Mouse (Mus musculus): ENCODE data around the gene Sgcb. TPM values are rescaled to one million over a fixed set of nuclear protein-coding genes. Genes with fewer than 3 reads are reported as not detected.

Sgcb gene
- polyA plus RNA-seq, 1 experiment = 3.0 TPM

GRCm38 (mm10) chr5:73637337-73638107, 10.1 kb downstream of the Sgcb start:
- no peak for DNase-seq (ENCODE audit: low read depth, low spot score)
- WGBS = 45% methylated on average over 8 of the region's 8 CpGs

GRCm38 (mm10) chr5:73633141-73633540, 14.4 kb downstream of the Sgcb start:
- no peak for DNase-seq (ENCODE audit: low read depth, low spot score)
- WGBS = 62% methylated on average over 8 of the region's 8 CpGs

- DNase-seq (ENCODE audit: low read depth, low spot score) = no peak
- WGBS = 64% methylated on average over 8 of the region's 8 CpGs
These were observed 15.3 kb downstream of the Sgcb start, which contains the start of gene Lrrc66 for GRCm38 (mm10) chr5:73632291-73632690. TSS of gene Lrrc66 (minus strand) at chr5:73632526.

GRCm38 (mm10) chr5:73631001-73631558, 16.5 kb downstream of the Sgcb start:
- 65% methylated on average over 10 of the region's 10 CpGs for WGBS

DNA sequence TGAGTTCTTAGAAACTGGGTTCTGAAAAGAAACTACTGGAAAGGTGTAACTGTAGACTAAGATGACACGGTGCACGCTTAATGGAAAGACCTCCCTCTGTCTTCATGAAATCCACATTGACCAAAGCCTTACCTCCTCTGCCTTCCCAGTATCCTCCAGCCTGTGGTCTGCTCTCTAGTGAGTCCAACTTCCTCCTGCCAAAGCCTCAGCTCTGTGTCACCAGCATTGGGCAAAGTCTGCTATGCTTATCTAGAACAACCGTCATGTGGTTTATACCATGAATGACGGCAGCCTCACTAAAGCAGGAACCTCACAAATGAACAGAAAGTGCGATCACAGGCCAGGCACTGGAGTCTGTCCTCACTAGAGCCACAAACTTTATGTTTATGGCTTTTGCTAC, 17.4 kb downstream of the Sgcb start:
- DNase-seq (ENCODE audit: low read depth, low spot score) = peak; percentile 91

More at GRCm38 (mm10) chr5:73631001-73631558, 16.5 kb downstream of the Sgcb start:
- no peak for DNase-seq (ENCODE audit: low read depth, low spot score)

GRCm38 (mm10) chr5:73627991-73628390, 19.6 kb downstream of the Sgcb start:
- 85% methylated on average over 15 of the region's 15 CpGs for WGBS
- no peak for DNase-seq (ENCODE audit: low read depth, low spot score)

More for the DNA sequence above, 17.4 kb downstream of the Sgcb start:
- WGBS = 23% methylated on average over 5 of the region's 5 CpGs

DNA sequence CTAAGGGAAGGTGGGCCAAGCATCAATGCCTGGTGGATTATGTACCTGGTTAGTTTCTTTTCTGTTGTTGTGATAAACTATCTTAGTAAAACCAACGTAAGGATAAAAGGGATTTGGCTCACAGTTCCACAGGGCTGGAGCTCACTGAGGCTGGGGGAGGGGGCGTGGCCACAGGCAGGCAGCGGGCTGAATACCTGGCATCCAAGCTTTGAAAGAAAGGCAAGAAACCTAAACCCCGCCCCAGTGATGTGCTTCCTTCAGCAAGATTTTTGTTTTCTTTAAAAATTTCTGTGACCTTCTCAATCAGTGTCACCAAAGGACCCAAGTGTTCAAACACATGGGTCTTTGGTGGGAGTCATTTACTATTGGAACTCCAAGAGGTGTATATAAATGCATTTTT, 20.0 kb downstream of the Sgcb start:
- DNase-seq (ENCODE audit: low read depth, low spot score) = no peak
- 54% methylated on average over 4 of the region's 4 CpGs for WGBS

DNA sequence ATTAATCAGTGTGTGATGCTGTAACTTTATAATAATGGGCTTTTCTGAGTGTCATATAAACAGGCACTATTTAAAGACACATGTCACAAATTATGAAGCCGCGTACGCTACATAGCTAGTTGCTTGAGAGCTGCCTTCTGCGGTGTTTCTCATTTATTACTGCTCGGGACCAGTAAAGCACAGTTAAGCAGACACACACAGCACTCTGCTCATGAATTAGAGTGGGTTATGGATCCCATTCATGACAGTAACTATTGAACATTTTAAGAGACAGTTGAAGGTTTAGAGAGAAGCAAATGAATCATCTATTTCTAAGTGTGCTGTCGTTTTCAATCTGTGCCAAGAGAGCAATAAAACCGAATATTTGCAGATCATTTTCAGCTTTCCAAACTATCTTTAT, 20.7 kb downstream of the Sgcb start:
- no peak for DNase-seq (ENCODE audit: low read depth, low spot score)
- WGBS = 45% methylated on average over 7 of the region's 7 CpGs

DNA sequence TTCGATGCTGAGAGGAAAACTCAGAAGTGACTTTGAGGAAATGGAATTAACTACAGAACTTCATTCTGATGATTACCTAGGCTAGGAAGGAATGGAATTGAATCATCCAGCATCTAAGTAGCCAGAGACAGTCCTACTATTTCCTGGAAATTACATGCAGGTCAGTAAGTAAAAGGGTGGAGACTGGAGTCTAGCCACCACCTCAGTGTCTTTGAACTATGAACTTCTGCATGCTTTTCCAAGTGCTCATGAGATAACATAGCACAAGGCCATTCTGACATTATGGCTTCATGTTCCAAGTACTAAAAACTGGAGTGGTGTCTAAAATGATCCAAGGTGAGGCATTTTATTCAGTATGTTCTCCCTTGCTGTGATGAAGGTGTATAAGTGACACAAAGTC, 22.1 kb downstream of the Sgcb start:
- WGBS = 20% methylated on average over 1 of the region's 1 CpGs
- no peak for DNase-seq (ENCODE audit: low read depth, low spot score)

GRCm38 (mm10) chr5:73618969-73619368, 28.6 kb downstream of the Sgcb start:
- no peak for DNase-seq (ENCODE audit: low read depth, low spot score)
- 47% methylated on average over 1 of the region's 1 CpGs for WGBS

DNA sequence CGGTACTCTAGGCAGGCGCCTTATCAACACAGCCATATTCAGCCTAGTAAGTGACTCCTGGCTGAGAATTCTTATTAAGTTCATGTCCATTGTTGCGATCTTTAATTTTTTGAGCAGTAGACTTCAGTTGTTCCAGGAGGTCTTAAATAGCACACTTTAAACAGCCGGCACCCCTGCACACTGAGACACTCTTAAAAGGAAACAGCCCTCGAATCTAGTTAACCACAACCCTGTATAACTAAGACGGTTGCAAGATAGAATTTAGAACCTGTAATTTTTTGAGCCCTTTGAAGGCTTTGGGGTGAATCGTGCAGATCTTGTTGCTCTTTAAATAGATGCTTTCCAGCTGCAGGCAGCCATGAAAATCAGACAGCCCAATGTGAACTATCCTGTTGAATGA, 32.4 kb downstream of the Sgcb start:
- no peak for DNase-seq (ENCODE audit: low read depth, low spot score)
- 72% methylated on average over 7 of the region's 7 CpGs for WGBS

- WGBS = 72% methylated on average over 8 of the region's 8 CpGs
- no peak for DNase-seq (ENCODE audit: low read depth, low spot score)
These were observed 34.3 kb downstream of the Sgcb start for GRCm38 (mm10) chr5:73613296-73613695.

DNA sequence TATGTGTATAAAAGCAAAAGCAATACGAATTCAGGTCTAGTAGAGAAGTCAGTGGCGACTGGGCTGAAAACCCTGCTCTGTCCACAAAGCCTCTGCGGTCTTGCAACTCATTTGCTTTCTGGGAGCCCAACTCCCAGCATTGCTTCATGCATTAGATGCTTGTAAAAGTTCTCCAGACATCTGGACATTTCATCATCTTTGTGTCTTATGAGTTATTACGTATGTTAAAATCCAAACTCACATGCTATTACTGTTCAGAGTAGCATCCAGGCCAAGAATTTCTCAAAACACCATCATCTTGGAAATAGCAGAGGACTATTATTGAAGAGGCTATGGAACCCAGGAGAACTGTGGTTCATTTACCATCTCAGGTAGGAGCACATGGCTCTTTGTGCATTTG, 36.5 kb downstream of the Sgcb start:
- DNase-seq (ENCODE audit: low read depth, low spot score) = no peak

DNA sequence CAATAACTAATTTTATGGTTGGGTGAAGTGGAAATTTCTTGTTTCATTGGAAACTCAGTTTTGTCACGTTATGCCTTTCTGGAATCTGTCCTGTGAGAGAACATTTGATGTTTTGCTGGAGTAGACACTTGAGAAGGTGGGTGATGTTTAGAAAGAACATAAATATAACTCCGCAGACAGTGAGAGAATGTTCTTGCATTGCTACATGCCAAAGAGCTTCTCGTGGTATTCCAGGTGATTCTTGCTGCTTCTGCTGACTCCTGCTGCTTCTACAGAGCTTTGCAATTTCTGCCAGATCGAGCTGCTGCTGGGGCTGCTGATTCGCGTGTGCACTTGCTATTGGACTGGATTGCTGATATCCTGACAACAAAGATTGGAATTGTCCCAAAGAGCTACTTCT, 42.6 kb downstream of the Sgcb start:
- WGBS = 84% methylated on average over 6 of the region's 6 CpGs
- no peak for DNase-seq (ENCODE audit: low read depth, low spot score)

More for the DNA sequence above, 36.5 kb downstream of the Sgcb start:
- WGBS = 95% methylated on average over 4 of the region's 4 CpGs

DNA sequence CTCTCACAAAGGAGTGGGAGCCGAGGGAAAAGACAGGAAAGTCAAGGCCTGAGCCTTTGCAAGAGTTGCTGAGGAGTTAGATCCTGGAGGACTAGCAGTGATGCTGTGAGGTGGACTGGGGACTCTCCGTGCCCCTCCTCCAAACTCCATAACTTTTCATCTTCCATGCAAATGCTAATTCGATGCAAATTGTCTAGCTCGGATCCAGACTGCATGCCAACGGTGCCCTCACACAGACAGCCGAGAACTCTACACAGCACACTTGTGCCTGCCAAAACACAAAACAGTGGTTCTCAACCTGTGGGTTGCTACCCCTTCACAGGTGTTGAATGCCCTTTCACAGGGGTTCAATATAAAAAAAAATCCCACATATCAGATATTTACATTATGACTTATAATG, 43.0 kb downstream of the Sgcb start:
- WGBS = 94% methylated on average over 6 of the region's 6 CpGs
- DNase-seq (ENCODE audit: low read depth, low spot score) = no peak

GRCm38 (mm10) chr5:73602865-73603264, 44.7 kb downstream of the Sgcb start:
- WGBS = 46% methylated on average over 3 of the region's 3 CpGs
- no peak for DNase-seq (ENCODE audit: low read depth, low spot score)

DNA sequence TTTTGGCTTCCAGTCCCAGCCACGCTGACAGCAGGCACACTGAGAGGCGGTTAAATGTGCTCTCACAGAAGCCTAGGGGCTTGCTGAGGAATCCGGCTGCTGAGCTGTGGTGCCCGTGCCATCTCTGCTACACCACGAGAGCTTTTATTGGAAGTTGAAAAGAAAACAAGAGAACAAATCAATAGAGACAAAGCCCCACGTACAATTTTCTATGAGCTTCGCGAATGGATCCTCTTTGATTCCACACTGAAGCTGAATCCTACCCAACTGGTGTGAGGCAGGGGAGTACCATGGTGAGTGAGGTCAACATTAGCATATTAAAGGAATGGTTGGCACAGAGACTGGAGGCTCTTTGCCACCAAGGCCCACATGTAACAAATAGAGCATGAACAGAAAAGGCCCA, 46.2 kb downstream of the Sgcb start:
- 93% methylated on average over 8 of the region's 8 CpGs for WGBS
- no peak for DNase-seq (ENCODE audit: low read depth, low spot score)

DNA sequence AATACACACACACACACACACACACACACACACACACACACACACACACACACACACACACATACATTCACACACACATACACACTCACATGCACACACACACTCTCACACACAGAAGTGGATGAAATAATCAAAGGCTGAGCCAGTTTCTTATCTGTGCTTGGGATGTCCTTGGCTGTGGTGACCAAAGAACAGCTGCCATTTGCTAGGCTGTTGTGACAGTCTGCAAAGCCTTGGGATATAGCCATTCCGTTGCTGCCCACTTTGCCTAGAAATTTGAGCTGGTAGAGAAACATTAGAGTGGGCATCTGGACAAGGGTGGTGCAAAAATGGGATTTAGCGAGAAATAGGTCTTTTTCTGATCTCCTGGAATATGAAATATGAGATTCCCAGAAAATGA, 47.6 kb downstream of the Sgcb start:
- no peak for DNase-seq (ENCODE audit: low read depth, low spot score)
- 89% methylated on average over 2 of the region's 2 CpGs for WGBS

DNA sequence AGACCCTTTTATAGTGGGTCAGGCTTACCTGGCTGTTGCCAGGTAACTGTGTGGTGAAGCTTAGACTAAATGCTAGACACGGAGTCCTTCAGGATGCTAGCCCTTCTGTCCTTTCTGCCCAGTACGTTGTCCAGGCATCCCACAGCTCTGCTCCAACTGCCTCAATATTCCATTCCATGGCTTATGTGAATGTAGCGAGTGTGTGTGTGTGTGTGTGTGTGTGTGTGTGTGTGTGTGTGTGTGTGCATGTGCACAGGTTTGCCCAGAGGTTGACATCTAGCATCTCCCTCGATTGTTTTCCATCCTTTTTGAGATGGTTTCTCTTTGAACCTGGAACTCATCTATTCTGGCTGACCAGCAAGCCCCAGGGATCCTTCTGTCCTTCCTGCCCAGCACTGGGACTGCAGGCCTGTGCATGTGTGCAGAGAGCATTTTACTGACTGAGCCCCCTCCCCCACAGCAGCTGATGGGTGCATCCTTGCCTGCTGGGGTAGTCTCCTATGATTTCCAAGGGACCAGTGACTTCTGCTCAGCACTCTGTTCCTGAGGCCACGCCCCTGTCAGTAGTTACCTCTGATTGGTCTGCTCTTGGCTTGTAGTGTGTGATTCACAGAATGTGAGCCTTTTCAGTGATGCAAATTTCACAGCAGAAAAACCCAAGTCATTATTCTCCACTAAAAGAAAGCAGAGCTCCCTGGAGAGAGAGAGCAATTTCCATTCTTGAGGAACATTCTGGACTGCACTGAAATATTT, 48.5 kb downstream of the Sgcb start:
- no peak for DNase-seq (ENCODE audit: low read depth, low spot score)
- WGBS = 77% methylated on average over 5 of the region's 5 CpGs

DNA sequence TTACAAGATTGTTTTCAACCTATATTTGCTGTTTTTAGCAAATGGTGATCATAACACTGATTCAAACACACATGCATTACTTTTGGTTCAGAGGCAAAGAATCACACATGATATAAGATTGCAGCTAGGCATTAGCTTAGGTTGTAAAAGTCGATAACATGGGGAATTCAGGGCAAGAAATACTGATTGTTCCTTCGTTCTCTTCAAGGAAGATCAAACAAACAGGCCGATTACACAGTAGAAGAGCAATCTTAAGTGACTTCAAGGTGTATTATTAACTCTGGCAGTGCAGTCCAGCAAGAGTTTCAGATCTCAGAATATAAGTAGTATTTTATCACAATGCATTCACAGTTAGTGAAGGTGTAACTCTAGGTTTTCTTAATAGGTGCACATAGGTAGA, 60.5 kb downstream of the Sgcb start:
- 34% methylated on average over 3 of the region's 3 CpGs for WGBS
- DNase-seq (ENCODE audit: low read depth, low spot score) = no peak

GRCm38 (mm10) chr5:73586597-73586996, 61.0 kb downstream of the Sgcb start:
- no peak for DNase-seq (ENCODE audit: low read depth, low spot score)
- 67% methylated on average over 4 of the region's 4 CpGs for WGBS
